Mouse (Mus musculus) T-helper 17 cell (primary cell): ENCODE measurements around the gene Nkx1-1.

Source experiments
- in situ Hi-C, 2 experiments: fragments of 300-600 bp; cut with MboI, MseI; formaldehyde crosslinking; loops; 1 replicate in 1 of 2; 2 replicates in 1 of 2; pipeline ENCODE4 v1.15.1; 2025; ENCODE audit warnings: high pct_unique_total_duplicates in 2 of 2

The Nkx1-1 gene

DNA sequence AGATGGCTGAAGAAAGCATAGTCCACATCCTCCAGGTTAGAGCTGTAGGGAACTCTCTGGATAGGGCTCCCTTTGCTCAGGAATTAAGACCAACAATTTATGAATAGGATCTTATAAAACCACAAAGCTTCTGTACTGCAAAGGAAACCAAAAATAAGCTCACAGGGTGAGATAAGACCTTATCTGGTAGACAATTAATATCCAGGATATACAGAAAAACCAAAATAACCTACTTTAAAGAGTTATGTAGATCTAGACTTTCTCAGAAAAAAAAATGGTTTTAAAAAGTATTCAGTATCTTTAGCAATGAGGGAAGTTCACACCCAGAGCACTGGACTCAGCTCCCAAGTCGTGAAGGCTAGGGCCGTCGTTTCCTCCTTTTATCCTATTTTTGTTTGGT lies 13.5 kb downstream of the Nkx1-1 start:
- in situ Hi-C loops: loop anchor here in 1 of 2 experiments (10.0 kb wide), 1 partner anchor 1534 kb away; no protein-coding TSS in a partner anchor

GRCm38 (mm10) chr5:33400819-33401218 lies 33.0 kb downstream of the Nkx1-1 start:
- in situ Hi-C loops: loop anchor here in 1 of 2 experiments (10.0 kb wide), 1 partner anchor 1614 kb away; no protein-coding TSS in a partner anchor

- in situ Hi-C loops: loop anchor here in 1 of 2 experiments (5.0 kb wide), 1 partner anchor 85 kb away; no protein-coding TSS in a partner anchor
These were observed 36.9 kb downstream of the Nkx1-1 start for GRCm38 (mm10) chr5:33396828-33397227.

DNA sequence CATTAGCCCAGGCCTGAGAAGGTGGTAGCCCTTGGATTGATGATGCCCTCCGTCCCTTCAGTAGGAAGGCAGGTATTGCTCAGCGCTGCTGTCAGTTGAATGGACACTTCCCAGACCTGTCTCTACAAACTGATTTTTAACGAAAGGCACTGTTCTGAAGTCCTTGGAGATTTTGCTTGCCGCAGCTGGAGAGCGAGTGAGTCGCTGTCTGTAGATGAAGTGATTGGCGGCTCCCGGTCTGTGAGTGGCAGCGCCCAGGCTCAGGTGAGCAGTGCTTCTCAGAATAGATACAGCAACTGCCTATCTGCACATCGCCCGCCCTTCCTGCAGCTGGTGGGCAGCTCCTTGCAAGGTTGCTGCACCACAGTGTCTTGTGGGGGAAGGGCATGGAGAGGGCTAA lies 38.1 kb downstream of the Nkx1-1 start:
- in situ Hi-C loops: loop anchor here in 1 of 2 experiments (5.0 kb wide), 1 partner anchor 87 kb away; no protein-coding TSS in a partner anchor

DNA sequence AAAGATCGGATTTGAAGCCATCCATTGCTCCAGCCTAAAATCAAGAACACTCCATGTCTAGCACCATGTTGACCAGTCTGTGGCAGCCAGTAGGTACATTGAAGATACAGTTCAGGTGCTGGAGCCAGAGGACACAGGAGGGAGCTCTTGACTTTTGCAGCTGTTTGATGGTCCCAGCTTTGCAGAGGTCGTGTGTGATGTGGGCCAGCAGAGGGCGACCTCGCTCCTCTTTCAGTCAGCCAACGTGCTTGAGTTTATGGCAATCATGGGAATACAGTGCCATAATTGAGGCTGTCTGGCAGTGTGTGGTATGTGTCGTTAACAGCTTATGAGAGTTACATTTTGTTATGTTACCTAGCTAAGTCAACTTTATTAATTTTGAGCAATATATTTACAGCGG lies 40.0 kb downstream of the Nkx1-1 start:
- in situ Hi-C loops: no loop called here

- in situ Hi-C loops: no loop called here
These were observed 46.2 kb downstream of the Nkx1-1 start for GRCm38 (mm10) chr5:33387550-33387949.
